Mouse (Mus musculus) heart, postnatal 0 days (tissue): Measurements from ENCODE around the gene Aff2.

Experiments used
- CTCF ChIP-seq: IDR thresholded peaks from 2 replicates; pipeline ENCODE4 v1.5.1; 2016; ENCODE audit warnings: antibody characterized with exemption, control low read depth, low read depth
- EP300 ChIP-seq: IDR thresholded peaks from 2 replicates; pipeline ENCODE4 v1.6.1; 2016; ENCODE audit warnings: antibody characterized with exemption, low read depth

DNA sequence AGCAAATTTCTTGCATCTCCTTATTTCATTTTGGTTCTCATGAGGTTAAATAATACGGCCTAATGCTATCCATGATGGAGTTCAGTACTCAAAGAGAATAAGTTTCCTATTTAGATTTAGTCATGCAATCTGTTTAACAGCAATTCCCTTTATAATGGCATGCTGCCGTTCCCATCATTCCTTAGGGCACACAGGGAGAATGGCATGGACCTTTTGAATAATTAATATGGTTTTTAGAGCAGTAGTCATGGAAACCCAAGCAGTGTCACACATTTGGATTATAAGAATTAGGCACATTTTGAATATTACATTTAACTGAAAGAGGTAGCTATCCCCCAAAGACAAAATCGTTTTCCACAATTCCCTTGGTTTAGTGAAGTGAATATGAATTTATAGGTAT, 78.3 kb downstream of the Aff2 start:
- no peak for TF ChIP-seq CTCF
- TF ChIP-seq EP300 = no peak
